Mouse (Mus musculus) spleen, adult 2 months (tissue): ENCODE measurements around the gene Amt.

Experiments
- CTCF ChIP-seq: fragments of 200-500 bp; IDR thresholded peaks from 2 replicates; pipeline ENCODE4 v1.5.1; 2011; ENCODE audit warnings: mild to moderate bottlenecking, inconsistent platforms; ENCODE audit not compliant: insufficient read depth, insufficient read length, insufficient replicate concordance; ENCODE audit errors: extremely low read depth
- POLR2A ChIP-seq: fragments of 200-500 bp; IDR thresholded peaks from 2 replicates; pipeline ENCODE4 v1.6.1; 2011; ENCODE audit warnings: low read depth, low read length, inconsistent platforms

GRCm38 (mm10) chr9:108339886-108340257 lies 43.2 kb downstream of the Amt start:
- TF ChIP-seq POLR2A (no peak), CTCF (no peak)
